Mouse (Mus musculus): ENCODE measurements around the gene Fam104a.

- no peak for TF ChIP-seq MAFK (IDR thresholded peaks at IDR 0.05; ENCODE audit: insufficient replicate concordance, low read length)
- no peak for TF ChIP-seq POLR2A (IDR thresholded peaks at IDR 0.05; ENCODE audit: low read depth, low read length)
- no peak for TF ChIP-seq NRF1 (IDR thresholded peaks at IDR 0.05; ENCODE audit: low read depth, low read length)
- TF ChIP-seq CHD1 (IDR thresholded peaks at IDR 0.05; ENCODE audit: low read depth, low read length): no peak
- TF ChIP-seq NELFE (IDR thresholded peaks at IDR 0.05; ENCODE audit: low read depth, low read length): no peak
- no peak for TF ChIP-seq CTCF (conservative IDR thresholded peaks at IDR 0.05 in 1 of 2, IDR thresholded peaks at IDR 0.05 in 1 of 2; ENCODE audit: low read depth in 2 of 2, low read length in 2 of 2)
- TF ChIP-seq JUND (conservative IDR thresholded peaks at IDR 0.05; ENCODE audit: low read depth, low read length): no peak
- TF ChIP-seq BHLHE40 (IDR thresholded peaks at IDR 0.05; ENCODE audit: low read depth, low read length): no peak
- TF ChIP-seq POLR2AphosphoS2 (IDR thresholded peaks at IDR 0.05; ENCODE audit: low read depth, low read length): no peak
- TF ChIP-seq ZKSCAN1 (IDR thresholded peaks at IDR 0.05; ENCODE audit: borderline replicate concordance, low read depth, low read length): no peak
- TF ChIP-seq MAX (IDR thresholded peaks at IDR 0.05; ENCODE audit: low read length): no peak
These were observed 29.2 kb downstream of the Fam104a start for GRCm38 (mm10) chr11:113654561-113655270.
